Mouse (Mus musculus) embryo, embryonic 11.5 days (tissue): ENCODE measurements at regions not wholly inside any gene's neighbourhood (a gene's known extent, or its start where the extent isn't known, plus 50 kb on each side); places are given as distances from the start of the nearest gene placed in this dataset.

Experiments used
- DNase-seq: peaks from one replicate; pipeline ENCODE4 v3.0.0-alpha.2; 2012; ENCODE audit warnings: low read depth, low spot score

- no peak for DNase-seq
Observed at GRCm38 (mm10) chr1:57573829-57574228, 166.9 kb upstream of the Tyw5 start.

DNA sequence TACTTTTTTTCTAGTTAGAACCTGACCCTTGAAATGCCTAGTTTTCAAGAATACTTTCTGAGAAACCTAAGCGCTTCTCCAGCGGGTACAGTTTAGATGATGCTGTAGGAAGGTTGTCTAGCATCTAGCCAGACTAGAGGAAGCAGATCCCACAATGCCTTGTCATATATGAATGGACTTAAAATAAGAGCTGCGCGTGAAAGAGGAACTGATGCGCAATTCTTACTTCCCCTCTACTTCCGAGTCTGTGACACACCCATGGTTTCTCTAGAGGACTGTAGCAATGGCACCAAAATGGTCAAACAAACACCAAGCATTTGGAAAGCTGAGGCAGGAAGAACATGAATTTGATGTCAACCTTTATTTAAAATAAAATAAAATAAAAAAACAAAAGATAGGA, 167.6 kb upstream of the Tyw5 start:
- DNase-seq = no peak

DNA sequence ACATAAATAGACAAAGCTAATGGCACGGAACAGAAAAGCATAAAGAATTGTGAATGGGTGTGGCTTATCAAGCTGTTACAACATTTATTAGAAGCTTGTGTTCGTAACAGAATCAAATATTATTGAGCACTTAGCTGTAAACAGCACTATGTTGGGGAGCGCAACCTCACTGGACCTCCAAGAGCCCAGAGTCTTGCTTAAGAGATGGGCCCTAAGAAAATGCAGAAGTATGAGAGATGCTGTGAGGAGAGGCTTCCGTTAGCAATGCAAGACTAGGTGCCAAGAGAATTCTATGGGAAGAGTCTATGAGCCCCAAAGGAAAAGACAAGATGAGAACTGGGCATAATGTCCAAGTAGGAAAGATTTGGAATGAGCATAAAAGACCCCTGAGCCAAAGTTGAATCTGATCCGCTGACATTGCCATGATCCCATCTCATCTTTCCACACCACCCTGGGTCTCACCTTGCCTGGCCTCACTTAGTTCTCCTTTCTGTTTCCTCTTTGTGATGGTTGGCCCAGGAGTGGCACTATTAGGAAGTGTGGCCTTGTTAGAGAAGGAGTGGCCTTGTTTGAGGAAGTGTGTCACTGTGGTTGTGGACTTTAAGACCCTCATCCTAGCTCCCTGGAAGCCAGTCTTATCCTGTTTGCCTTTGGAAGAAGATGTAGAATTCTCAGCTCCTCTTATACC, 169.3 kb upstream of the Tyw5 start:
- no peak for DNase-seq

DNA sequence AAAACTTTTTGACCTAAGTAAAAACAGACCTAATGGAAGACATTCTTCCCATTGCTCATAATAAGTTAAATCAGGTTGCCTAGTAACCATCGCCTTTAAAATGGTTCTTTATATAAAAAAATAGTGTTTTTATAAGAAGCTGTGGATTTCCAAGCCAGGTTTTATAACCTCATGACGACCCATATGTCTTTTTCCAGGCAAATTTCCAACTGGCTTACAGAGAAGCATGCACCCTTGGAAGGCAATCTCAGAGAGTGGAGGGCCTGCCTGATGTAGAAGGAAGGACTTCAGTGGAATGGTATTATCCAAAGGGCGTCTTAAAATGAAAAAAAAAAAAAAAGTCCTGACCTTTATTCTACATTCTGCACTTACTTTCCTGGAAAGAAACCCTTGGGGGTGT, 172.2 kb upstream of the Tyw5 start:
- no peak for DNase-seq

GRCm38 (mm10) chr1:57593707-57594589, 180.0 kb upstream of the Spats2l start:
- no peak for DNase-seq

- no peak for DNase-seq
Observed at GRCm38 (mm10) chr1:57594815-57595214, 179.1 kb upstream of the Spats2l start.

- no peak for DNase-seq
Observed at GRCm38 (mm10) chr1:57600951-57601350, 173.0 kb upstream of the Spats2l start.

GRCm38 (mm10) chr1:57605525-57605924, 168.4 kb upstream of the Spats2l start:
- no peak for DNase-seq

GRCm38 (mm10) chr1:57606060-57606683, 167.8 kb upstream of the Spats2l start:
- no peak for DNase-seq

DNA sequence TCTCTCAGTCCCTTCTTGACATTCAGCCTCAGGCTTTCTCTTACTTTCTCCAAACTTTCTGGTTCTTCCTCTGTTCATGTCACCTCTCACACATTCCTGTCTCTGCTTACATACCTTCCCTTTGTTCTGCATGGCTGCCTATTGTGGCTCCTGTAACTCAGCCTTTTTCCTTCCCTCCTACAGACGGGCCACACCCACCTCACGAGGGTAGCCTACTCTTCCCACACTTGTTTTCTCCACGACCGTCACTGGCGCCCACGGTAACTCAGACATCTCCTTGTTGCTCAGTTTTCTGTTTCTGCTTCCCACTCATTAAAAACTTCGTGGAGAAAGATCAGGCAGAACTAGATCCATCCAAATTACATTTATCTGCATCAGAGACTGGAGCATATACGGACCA, 166.9 kb upstream of the Spats2l start:
- DNase-seq = no peak

DNA sequence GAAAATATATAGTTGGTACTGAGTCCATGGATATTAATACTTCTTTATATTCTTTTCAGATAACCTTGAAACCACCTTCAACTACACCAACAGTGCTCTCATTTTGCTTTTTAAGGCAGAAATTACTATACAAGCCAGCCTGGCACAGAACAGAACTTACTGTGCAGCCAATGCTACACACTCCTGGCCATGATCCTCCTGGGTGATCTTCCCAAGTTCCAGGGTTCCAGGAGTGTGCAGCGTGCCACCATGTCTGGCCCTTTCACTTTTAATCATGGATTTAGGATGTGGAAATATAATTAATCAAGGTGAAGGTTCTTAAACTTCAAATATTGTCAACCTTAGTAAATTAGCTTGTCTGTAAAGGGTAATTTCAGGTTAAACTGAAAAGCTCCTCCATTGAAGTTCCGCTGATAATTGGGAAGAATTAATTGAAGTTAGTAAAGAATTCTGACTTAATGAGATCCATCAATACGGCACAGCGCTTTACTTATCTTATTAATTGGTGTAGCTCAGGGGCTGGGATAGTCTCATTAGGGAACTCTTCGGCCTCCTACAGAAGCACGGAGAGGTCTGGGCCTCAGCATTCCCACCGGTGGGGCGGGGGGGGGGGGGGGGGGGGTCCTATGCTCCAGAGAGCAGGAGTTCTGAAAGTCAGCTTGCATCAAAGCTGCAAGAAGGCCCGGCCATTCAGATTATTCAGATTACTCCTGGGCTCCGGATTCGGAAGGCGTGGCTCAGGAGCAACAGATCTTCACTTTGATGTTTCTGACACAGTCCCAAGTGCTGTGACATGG, 166.1 kb upstream of the Spats2l start:
- DNase-seq = no peak

DNA sequence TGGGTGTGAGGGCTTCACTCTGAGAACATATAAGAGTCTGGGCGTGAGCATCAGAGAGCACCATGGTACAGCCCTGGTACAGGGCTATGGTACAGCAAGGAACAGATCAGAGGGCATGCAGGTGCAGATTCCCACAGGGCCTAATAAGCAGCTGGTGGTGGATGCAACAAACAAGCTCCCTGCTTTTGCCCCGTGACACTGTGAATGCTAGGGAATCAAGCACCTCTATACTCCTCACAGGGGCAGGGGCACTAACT, 165.6 kb upstream of the Spats2l start:
- DNase-seq = no peak

GRCm38 (mm10) chr1:57609307-57609706, 164.7 kb upstream of the Spats2l start:
- DNase-seq = no peak

DNA sequence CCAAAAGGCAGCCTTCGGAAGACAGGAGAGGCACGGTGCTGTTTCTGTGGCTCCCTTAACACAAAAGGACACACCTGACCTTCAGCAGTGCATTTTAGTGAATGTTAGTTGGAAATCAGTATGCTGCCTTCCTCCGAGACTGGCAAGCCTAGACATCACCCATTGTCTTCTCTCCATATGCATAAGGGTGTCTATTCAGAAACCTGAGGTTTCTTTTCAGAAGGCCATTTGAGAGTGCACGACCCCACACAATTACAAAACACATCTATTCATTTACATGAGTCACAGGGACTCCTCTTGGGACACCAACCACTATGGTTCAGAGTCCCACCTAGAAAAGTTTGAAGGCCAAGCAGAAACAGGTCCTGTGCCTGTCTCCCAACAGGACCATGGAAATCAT, 161.8 kb upstream of the Spats2l start:
- no peak for DNase-seq

GRCm38 (mm10) chr1:57612931-57613804, 160.8 kb upstream of the Spats2l start:
- no peak for DNase-seq

DNA sequence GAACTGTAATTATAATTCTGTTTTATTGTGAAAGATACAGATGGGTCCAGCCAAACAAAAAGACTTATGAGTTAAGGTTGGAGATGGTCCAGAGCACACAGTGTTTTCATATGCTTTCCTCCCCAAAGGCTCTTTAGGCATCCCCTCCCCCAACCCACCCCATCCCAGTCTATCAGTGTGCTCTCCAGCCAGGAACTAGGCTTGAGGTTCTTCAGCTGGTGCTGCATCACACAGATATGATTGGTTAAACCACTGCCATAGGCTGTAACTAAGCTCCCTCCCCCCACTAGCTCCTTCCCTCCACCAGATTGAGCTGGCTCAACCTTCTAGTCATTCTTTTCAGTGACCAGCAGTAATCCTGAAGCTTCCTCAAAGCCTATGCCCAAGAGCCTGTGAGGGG, 158.8 kb upstream of the Spats2l start:
- no peak for DNase-seq

GRCm38 (mm10) chr1:57617316-57617715, 156.6 kb upstream of the Spats2l start:
- no peak for DNase-seq

DNA sequence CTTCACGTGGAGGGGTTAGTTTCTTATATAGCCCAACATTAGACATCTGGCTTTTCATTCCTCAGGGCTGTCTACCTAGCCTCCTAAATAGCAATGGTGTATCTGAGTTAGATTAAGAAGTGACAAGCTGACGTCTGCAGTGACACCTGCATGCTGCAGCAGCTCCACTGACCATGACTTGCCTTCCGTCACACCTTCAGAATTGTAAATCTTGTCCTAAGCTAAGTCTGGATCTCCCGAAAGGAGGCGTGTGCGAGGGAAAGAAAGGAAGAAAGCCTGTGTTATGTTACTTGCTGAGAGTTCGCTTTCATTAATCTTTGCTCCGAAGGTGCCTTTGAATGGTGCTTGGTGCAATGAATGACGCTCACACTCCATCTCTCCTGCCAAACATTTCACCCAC, 151.4 kb upstream of the Spats2l start:
- DNase-seq = no peak

DNA sequence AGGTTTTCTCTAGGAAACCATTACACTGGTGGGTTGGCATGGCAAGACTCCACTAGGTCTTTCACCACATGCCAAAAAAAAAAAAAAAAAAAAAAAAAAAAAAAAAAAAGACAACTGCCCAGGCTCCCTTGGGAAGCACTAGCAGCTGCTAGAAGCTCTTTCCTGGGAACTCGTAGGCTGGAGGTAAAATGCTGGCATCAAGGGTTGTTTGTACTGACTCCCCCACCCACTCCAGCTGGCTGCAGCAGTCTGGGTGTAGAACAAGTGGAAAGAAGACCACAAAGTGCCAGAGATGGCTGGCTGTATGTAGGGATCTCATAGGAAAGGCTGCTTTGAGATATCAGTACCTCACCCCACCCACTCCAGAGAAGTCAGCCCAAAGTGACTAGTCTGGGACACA, 140.0 kb upstream of the Spats2l start:
- DNase-seq = no peak

GRCm38 (mm10) chr1:57642131-57642530, 131.8 kb upstream of the Spats2l start:
- DNase-seq = no peak

DNA sequence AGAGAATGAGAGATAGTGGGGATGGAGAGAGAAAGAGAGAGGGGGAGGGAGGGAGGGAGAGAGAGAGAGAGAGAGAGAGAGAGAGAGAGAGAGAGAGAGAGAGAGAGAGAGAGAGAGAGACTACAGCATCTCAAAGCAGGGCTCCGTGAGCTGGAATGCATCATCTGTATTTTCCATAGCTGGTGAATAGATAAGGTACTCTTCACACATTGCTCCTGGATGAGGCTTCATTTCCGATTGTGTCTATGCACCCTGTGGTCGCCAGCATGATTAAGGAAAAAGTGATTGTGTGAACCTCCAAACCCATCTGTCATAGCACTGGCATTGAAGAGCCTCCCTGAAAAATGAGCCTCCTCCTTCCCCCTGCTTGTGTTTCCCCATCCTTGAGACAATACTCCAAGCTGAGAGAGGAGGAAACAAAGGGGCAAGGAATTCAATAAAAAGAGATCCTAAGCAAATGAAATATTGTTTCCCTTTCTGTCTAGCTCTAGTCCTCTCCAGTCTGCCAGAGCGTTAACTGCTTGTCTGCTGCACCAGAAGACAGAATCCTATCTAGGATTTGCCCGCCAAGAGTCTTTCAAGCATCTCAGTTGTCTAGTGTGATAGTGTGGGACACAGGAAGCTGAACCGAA, 130.4 kb upstream of the Spats2l start:
- DNase-seq = no peak
